Mouse (Mus musculus): ENCODE measurements at regions not wholly inside any gene's neighbourhood (a gene's known extent, or its start where the extent isn't known, plus 50 kb on each side); places are given as distances from the start of the nearest gene placed in this dataset.

DNA sequence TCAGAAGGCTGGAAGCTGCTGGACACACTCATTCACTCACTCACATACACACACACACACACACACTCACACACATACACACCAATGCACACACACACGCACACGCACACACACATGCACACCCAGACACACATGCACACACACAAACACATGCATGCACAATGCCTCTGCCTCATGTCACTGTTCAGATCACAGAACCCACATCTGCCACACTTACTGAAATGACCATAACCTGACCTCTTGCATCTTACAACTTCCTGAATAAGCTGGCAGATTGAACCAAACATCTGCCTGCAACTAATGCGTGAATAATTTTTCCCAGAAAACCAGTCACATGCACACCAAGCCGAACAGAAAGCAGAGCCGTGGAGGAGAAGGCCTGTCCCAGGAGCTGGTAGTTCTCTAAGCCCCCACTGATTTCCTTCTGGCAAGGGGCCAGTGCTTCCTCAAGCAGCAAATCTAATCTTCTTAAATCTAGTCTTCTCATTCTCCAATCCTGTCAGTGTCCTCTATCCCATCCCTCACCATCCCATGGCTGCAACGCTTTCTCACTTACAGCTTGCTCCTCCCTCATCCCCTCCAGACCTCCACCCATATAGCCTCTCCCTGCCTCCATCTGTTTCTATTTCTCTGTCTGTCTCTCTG is 51.1 kb upstream of the Mbnl2 start:
- TF ChIP-seq CTCF (IDR thresholded peaks at IDR 0.05; ENCODE audit: low read depth) (no peak), EP300 (IDR thresholded peaks at IDR 0.05; ENCODE audit: low read depth) (no peak)
